Mouse (Mus musculus): ENCODE data around the gene Tapbpl. TPM values are rescaled to one million over a fixed set of nuclear protein-coding genes. Genes with fewer than 3 reads are reported as not detected.

Tapbpl gene
- polyA plus RNA-seq, 1 experiment from 2014 or later = 1.8 TPM

GRCm38 (mm10) chr6:125210436-125210835 lies 21.2 kb downstream of the Tapbpl start:
- Histone ChIP-seq H3K4me2 (ENCODE audit: low read depth, low read length, severe bottlenecking) (no peak overlapping the region), H3K27ac (ENCODE audit: low read depth, low read length) (no peak overlapping the region), H3K9ac (ENCODE audit: low read length) (no peak overlapping the region), H3K27me3 (ENCODE audit: control insufficient read depth, insufficient read depth, low read length) (no peaks in the 10 kb centered on the region), H3K4me1 (replicated peaks; ENCODE audit: control insufficient read depth, insufficient read depth, low read length) (no peaks in the 10 kb centered on the region), H3K4me3 (ENCODE audit: low read depth, low read length) (no peak overlapping the region), H3K9me3 (ENCODE audit: control insufficient read depth, low read length) (no peaks in the 10 kb centered on the region), H3K36me3 (ENCODE audit: control insufficient read depth, insufficient read depth, low read length) (no peaks in the 10 kb centered on the region)
- ATAC-seq (replicated peaks; ENCODE audit: low FRiP score) = no peak
- 90% methylated on average over 1 of the region's 1 CpGs for WGBS
- peak; percentile 5 for DNase-seq (ENCODE audit: low spot score)

GRCm38 (mm10) chr6:125197166-125197565 lies 34.5 kb downstream of the Tapbpl start:
- ATAC-seq (replicated peaks; ENCODE audit: low FRiP score) (no peak), DNase-seq (ENCODE audit: low spot score) (peak; percentile 1)
- no peaks in the 10 kb centered on the region for H3K9me3 ChIP-seq (ENCODE audit: control insufficient read depth, low read length)
- H3K9ac ChIP-seq (ENCODE audit: low read length) = no peak overlapping the region
- 94% methylated on average over 5 of the region's 5 CpGs for WGBS
- H3K36me3 ChIP-seq (ENCODE audit: control insufficient read depth, insufficient read depth, low read length) = peaks cover 3% of the 10 kb centered on the region; the same call in 1 of the 2 replicates
- no peak overlapping the region for H3K27ac ChIP-seq (ENCODE audit: low read depth, low read length)
- no peak overlapping the region for H3K4me3 ChIP-seq (ENCODE audit: low read depth, low read length)
- H3K4me2 ChIP-seq (ENCODE audit: low read depth, low read length, severe bottlenecking) = no peak overlapping the region
- no peaks in the 10 kb centered on the region for H3K27me3 ChIP-seq (ENCODE audit: control insufficient read depth, insufficient read depth, low read length)
- peaks cover 3% of the 10 kb centered on the region; the same call in 1 of the 2 replicates for H3K4me1 ChIP-seq (replicated peaks; ENCODE audit: control insufficient read depth, insufficient read depth, low read length)

- peak; percentile 17 for DNase-seq (ENCODE audit: low spot score)
Observed at GRCm38 (mm10) chr6:125196301-125196700, 35.4 kb downstream of the Tapbpl start.

DNA sequence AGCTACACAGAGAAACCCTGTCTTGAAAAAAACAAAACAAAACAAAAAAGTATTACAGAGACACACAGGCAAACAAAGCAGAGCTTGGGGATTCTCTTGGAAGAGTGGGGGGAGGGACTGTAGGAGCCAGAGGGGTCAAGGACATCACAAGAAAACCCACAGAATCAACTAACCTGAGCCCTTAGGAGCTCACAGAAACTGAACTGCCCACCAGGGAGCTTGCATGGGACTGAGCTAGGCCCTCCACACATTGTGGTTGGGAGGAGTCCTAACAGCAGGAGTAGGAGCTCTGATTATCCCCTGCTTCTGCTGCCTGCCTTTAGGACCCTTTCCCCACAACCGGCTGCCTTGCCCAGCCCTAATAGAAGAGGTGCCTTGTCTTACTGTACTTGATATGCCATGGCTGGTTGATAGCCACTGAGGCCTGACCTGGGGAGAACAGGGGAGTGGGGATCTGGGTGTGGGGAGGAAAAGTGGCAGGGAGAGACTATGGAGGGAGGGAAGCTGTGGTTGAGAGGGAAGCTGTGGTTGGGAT lies 36.1 kb downstream of the Tapbpl start:
- Histone ChIP-seq H3K4me2 (ENCODE audit: low read depth, low read length, severe bottlenecking) (no peak overlapping the region), H3K27ac (ENCODE audit: low read depth, low read length) (no peak overlapping the region), H3K9me3 (ENCODE audit: control insufficient read depth, low read length) (no peaks in the 10 kb centered on the region), H3K27me3 (ENCODE audit: control insufficient read depth, insufficient read depth, low read length) (no peaks in the 10 kb centered on the region), H3K4me3 (ENCODE audit: low read depth, low read length) (no peak overlapping the region), H3K36me3 (ENCODE audit: control insufficient read depth, insufficient read depth, low read length) (peaks cover 3% of the 10 kb centered on the region; the same call in 1 of the 2 replicates), H3K9ac (ENCODE audit: low read length) (no peak overlapping the region), H3K4me1 (replicated peaks; ENCODE audit: control insufficient read depth, insufficient read depth, low read length) (peaks cover 3% of the 10 kb centered on the region; the same call in 1 of the 2 replicates)
- no peak for ATAC-seq (replicated peaks; ENCODE audit: low FRiP score)
- peak; percentile 28 for DNase-seq (ENCODE audit: low spot score)
- 26% methylated on average over 1 of the region's 1 CpGs for WGBS

More at GRCm38 (mm10) chr6:125196301-125196700, 35.4 kb downstream of the Tapbpl start:
- Histone ChIP-seq H3K27me3 (ENCODE audit: control insufficient read depth, insufficient read depth, low read length) (no peaks in the 10 kb centered on the region), H3K4me1 (replicated peaks; ENCODE audit: control insufficient read depth, insufficient read depth, low read length) (peaks cover 3% of the 10 kb centered on the region; the same call in 1 of the 2 replicates), H3K9me3 (ENCODE audit: control insufficient read depth, low read length) (no peaks in the 10 kb centered on the region), H3K9ac (ENCODE audit: low read length) (no peak overlapping the region), H3K27ac (ENCODE audit: low read depth, low read length) (peak overlapping the region; percentile 41), H3K36me3 (ENCODE audit: control insufficient read depth, insufficient read depth, low read length) (peaks cover 3% of the 10 kb centered on the region; the same call in 1 of the 2 replicates), H3K4me2 (ENCODE audit: low read depth, low read length, severe bottlenecking) (no peak overlapping the region), H3K4me3 (ENCODE audit: low read depth, low read length) (no peak overlapping the region)
- ATAC-seq (replicated peaks; ENCODE audit: low FRiP score) = no peak
- WGBS = 52% methylated on average over 3 of the region's 3 CpGs

- H3K9ac ChIP-seq (ENCODE audit: low read length) = no peak overlapping the region
- H3K4me1 ChIP-seq (replicated peaks; ENCODE audit: control insufficient read depth, insufficient read depth, low read length) = peaks cover 5% of the 10 kb centered on the region; the same call in 1 of the 2 replicates
- peaks cover 14% of the 10 kb centered on the region; the same call in 1 of the 2 replicates for H3K36me3 ChIP-seq (ENCODE audit: control insufficient read depth, insufficient read depth, low read length)
- H3K27ac ChIP-seq (ENCODE audit: low read depth, low read length) = no peak overlapping the region
- ATAC-seq (replicated peaks; ENCODE audit: low FRiP score) = no peak
- no peak for DNase-seq (ENCODE audit: low spot score)
- H3K9me3 ChIP-seq (ENCODE audit: control insufficient read depth, low read length) = no peaks in the 10 kb centered on the region
- H3K27me3 ChIP-seq (ENCODE audit: control insufficient read depth, insufficient read depth, low read length) = no peaks in the 10 kb centered on the region
- H3K4me3 ChIP-seq (ENCODE audit: low read depth, low read length) = no peak overlapping the region
- WGBS = 84% methylated on average over 7 of the region's 7 CpGs
- no peak overlapping the region for H3K4me2 ChIP-seq (ENCODE audit: low read depth, low read length, severe bottlenecking)
Observed at GRCm38 (mm10) chr6:125193390-125193789, 38.3 kb downstream of the Tapbpl start.

GRCm38 (mm10) chr6:125192841-125193240 lies 38.8 kb downstream of the Tapbpl start:
- Histone ChIP-seq H3K27me3 (ENCODE audit: control insufficient read depth, insufficient read depth, low read length) (no peaks in the 10 kb centered on the region), H3K4me1 (replicated peaks; ENCODE audit: control insufficient read depth, insufficient read depth, low read length) (peaks cover 5% of the 10 kb centered on the region; the same call in 1 of the 2 replicates), H3K9ac (ENCODE audit: low read length) (peak overlapping the region; percentile 92), H3K27ac (ENCODE audit: low read depth, low read length) (no peak overlapping the region), H3K9me3 (ENCODE audit: control insufficient read depth, low read length) (no peaks in the 10 kb centered on the region), H3K4me3 (ENCODE audit: low read depth, low read length) (peak overlapping the region; percentile 68), H3K4me2 (ENCODE audit: low read depth, low read length, severe bottlenecking) (peak overlapping the region; percentile 86), H3K36me3 (ENCODE audit: control insufficient read depth, insufficient read depth, low read length) (peaks cover 20% of the 10 kb centered on the region; the same call in 1 of the 2 replicates)
- ATAC-seq (replicated peaks; ENCODE audit: low FRiP score) (no peak), DNase-seq (ENCODE audit: low spot score) (no peak)
- 54% methylated on average over 5 of the region's 5 CpGs for WGBS

DNA sequence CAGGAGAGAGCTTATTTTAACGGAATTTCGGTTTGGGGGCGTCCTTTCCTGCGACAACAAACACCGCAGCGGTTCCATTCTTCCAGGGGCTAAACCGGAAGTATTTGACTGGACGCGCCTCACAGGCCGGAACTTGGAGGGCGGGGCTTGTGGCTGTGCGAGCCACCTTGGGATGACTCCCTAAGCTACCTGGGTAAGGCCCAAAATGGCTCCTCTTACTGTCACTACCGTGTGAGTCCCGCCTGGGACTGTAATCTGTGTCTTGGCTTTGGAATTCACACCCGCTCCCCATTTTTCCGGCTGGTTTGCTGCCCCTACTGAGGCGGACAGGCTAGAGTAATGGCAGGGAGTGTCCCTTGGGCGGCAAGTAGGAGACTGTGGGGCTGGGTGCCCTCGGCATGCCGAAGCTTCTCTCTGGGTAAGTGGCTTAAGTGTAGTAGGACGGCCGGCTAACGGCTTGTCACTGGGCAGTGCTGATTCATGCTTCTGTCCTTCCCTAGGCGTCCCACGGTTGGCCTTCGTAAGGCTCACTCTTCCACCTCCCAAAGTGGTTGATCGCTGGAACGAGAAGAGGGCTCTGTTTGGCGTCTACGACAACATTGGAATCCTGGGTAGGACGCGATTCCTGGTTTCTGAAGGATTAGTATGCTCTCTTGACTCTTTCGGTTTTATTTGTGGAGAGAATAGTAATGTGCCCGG lies 39.5 kb downstream of the Tapbpl start:
- WGBS = under 1% methylated on average over 34 of the region's 34 CpGs
- H3K9me3 ChIP-seq (ENCODE audit: control insufficient read depth, low read length) = no peaks in the 10 kb centered on the region
- peaks cover 20% of the 10 kb centered on the region; the same call in 1 of the 2 replicates for H3K36me3 ChIP-seq (ENCODE audit: control insufficient read depth, insufficient read depth, low read length)
- H3K27ac ChIP-seq (ENCODE audit: low read depth, low read length) = peak overlapping the region; percentile 100
- ATAC-seq (replicated peaks; ENCODE audit: low FRiP score) (peak; percentile 93), DNase-seq (ENCODE audit: low spot score) (peak; percentile 94)
- peak overlapping the region; percentile 68 for H3K4me3 ChIP-seq (ENCODE audit: low read depth, low read length)
- peaks cover 5% of the 10 kb centered on the region; the same call in 1 of the 2 replicates for H3K4me1 ChIP-seq (replicated peaks; ENCODE audit: control insufficient read depth, insufficient read depth, low read length)
- H3K27me3 ChIP-seq (ENCODE audit: control insufficient read depth, insufficient read depth, low read length) = no peaks in the 10 kb centered on the region
- H3K9ac ChIP-seq (ENCODE audit: low read length) = peak overlapping the region; percentile 92
- H3K4me2 ChIP-seq (ENCODE audit: low read depth, low read length, severe bottlenecking) = peak overlapping the region; percentile 86

GRCm38 (mm10) chr6:125191332-125192015 lies 40.2 kb downstream of the Tapbpl start, which contains the start of the genes Ncapd2 and Mrpl51:
Ncapd2 (minus strand) TSS chr6:125191701.
Mrpl51 (plus strand) TSS chr6:125191801.
- Histone ChIP-seq H3K27me3 (ENCODE audit: control insufficient read depth, insufficient read depth, low read length) (no peaks in the 10 kb centered on the region), H3K9me3 (ENCODE audit: control insufficient read depth, low read length) (no peaks in the 10 kb centered on the region), H3K36me3 (ENCODE audit: control insufficient read depth, insufficient read depth, low read length) (peaks cover 20% of the 10 kb centered on the region; the same call in 1 of the 2 replicates), H3K4me2 (ENCODE audit: low read depth, low read length, severe bottlenecking) (peak within 1 kb of the TSS; percentile 86), H3K27ac (ENCODE audit: low read depth, low read length) (peak within 1 kb of the TSS; percentile 100), H3K9ac (ENCODE audit: low read length) (peak within 1 kb of the TSS; percentile 92), H3K4me1 (replicated peaks; ENCODE audit: control insufficient read depth, insufficient read depth, low read length) (peaks cover 5% of the 10 kb centered on the region; the same call in 1 of the 2 replicates), H3K4me3 (ENCODE audit: low read depth, low read length) (peak within 1 kb of the TSS; percentile 68)
- peak; percentile 99 for DNase-seq (ENCODE audit: low spot score)
- peak; percentile 96 for ATAC-seq (replicated peaks; ENCODE audit: low FRiP score)
- under 1% methylated on average over 54 of the region's 54 CpGs for WGBS

Measured in forebrain, embryonic 11.5 days (tissue).